Mouse (Mus musculus) embryonic facial prominence, embryonic 10.5 days (tissue): ENCODE measurements at regions not wholly inside any gene's neighbourhood (a gene's known extent, or its start where the extent isn't known, plus 50 kb on each side); places are given as distances from the start of the nearest gene placed in this dataset.

Experiments
- DNase-seq: peaks from one replicate; pipeline ENCODE4 v3.0.0-alpha.2; 2017; ENCODE audit warnings: low spot score
- H3K27ac ChIP-seq: fragments of 300-500 bp; sonication (generic); replicated peaks from 2 replicates; pipeline ENCODE4 v1.5.1; 2016; ENCODE audit warnings: mild to moderate bottlenecking
- H3K27me3 ChIP-seq: fragments of 300-500 bp; sonication (generic); replicated peaks from 2 replicates; pipeline ENCODE4 v1.6.1; 2016; ENCODE audit warnings: low read depth, mild to moderate bottlenecking; ENCODE audit not compliant: poor library complexity, severe bottlenecking
- H3K36me3 ChIP-seq: fragments of 300-500 bp; sonication (generic); replicated peaks from 2 replicates; pipeline ENCODE4 v1.6.1; 2016; ENCODE audit warnings: mild to moderate bottlenecking, moderate library complexity
- H3K4me1 ChIP-seq: fragments of 300-500 bp; sonication (generic); 2 replicates; pipeline ENCODE4 v1.6.1; 2016
- H3K4me3 ChIP-seq: fragments of 300-500 bp; sonication (generic); 2 replicates; pipeline ENCODE4 v1.5.1; 2016; ENCODE audit warnings: mild to moderate bottlenecking, moderate library complexity
- H3K9me3 ChIP-seq: fragments of 300-500 bp; sonication (generic); 2 replicates; pipeline ENCODE4 v1.6.1; 2016; ENCODE audit warnings: mild to moderate bottlenecking
- WGBS: fragments of 180-500 bp; shearing (Covaris S2); methylation state at CpG from one replicate; pipeline ENCODE4 v1.1.7; 2016; 5-methylcytosine and 5-hydroxymethylcytosine counted together

- no peak overlapping the region for H3K27ac ChIP-seq
- no peak overlapping the region for H3K4me3 ChIP-seq
- no peaks in the 10 kb centered on the region for H3K9me3 ChIP-seq
- WGBS, result 82% methylated on average over 3 of the region's 3 CpGs
- no peaks in the 10 kb centered on the region for H3K27me3 ChIP-seq
- H3K4me1 ChIP-seq, result no peaks in the 10 kb centered on the region
- H3K36me3 ChIP-seq, result no peaks in the 10 kb centered on the region
- no peak for DNase-seq
Measured at GRCm38 (mm10) chr8:96586129-96586528, 697.8 kb upstream of the Got2 start.

GRCm38 (mm10) chr8:96552512-96552911, 664.2 kb upstream of the Got2 start:
- Histone ChIP-seq H3K4me1 (no peaks in the 10 kb centered on the region), H3K27me3 (no peaks in the 10 kb centered on the region), H3K36me3 (no peaks in the 10 kb centered on the region), H3K27ac (no peak overlapping the region), H3K9me3 (no peaks in the 10 kb centered on the region), H3K4me3 (no peak overlapping the region)
- no peak for DNase-seq
- 85% methylated on average over 10 of the region's 10 CpGs for WGBS

GRCm38 (mm10) chr8:96550408-96550807, 662.1 kb upstream of the Got2 start:
- Histone ChIP-seq H3K9me3 (no peaks in the 10 kb centered on the region), H3K4me1 (no peaks in the 10 kb centered on the region), H3K27ac (no peak overlapping the region), H3K4me3 (no peak overlapping the region), H3K36me3 (no peaks in the 10 kb centered on the region), H3K27me3 (no peaks in the 10 kb centered on the region)
- 92% methylated on average over 2 of the region's 2 CpGs for WGBS
- no peak for DNase-seq

GRCm38 (mm10) chr8:96548663-96549062, 660.3 kb upstream of the Got2 start:
- Histone ChIP-seq H3K9me3 (no peaks in the 10 kb centered on the region), H3K4me3 (no peak overlapping the region), H3K27me3 (no peaks in the 10 kb centered on the region), H3K27ac (no peak overlapping the region), H3K4me1 (no peaks in the 10 kb centered on the region), H3K36me3 (no peaks in the 10 kb centered on the region)
- WGBS, result 87% methylated on average over 4 of the region's 4 CpGs
- no peak for DNase-seq

GRCm38 (mm10) chr8:96548187-96548586, 659.8 kb upstream of the Got2 start:
- Histone ChIP-seq H3K4me3 (no peak overlapping the region), H3K27me3 (no peaks in the 10 kb centered on the region), H3K9me3 (no peaks in the 10 kb centered on the region), H3K36me3 (no peaks in the 10 kb centered on the region), H3K4me1 (no peaks in the 10 kb centered on the region), H3K27ac (no peak overlapping the region)
- DNase-seq, result no peak

GRCm38 (mm10) chr8:96542215-96542614, 653.9 kb upstream of the Got2 start:
- Histone ChIP-seq H3K27me3 (no peaks in the 10 kb centered on the region), H3K9me3 (no peaks in the 10 kb centered on the region), H3K36me3 (no peaks in the 10 kb centered on the region), H3K4me3 (no peak overlapping the region), H3K4me1 (no peaks in the 10 kb centered on the region), H3K27ac (no peak overlapping the region)
- 98% methylated on average over 3 of the region's 3 CpGs for WGBS
- DNase-seq, result no peak

- no peaks in the 10 kb centered on the region for H3K4me1 ChIP-seq
- no peaks in the 10 kb centered on the region for H3K27me3 ChIP-seq
- H3K9me3 ChIP-seq, result no peaks in the 10 kb centered on the region
- no peak overlapping the region for H3K4me3 ChIP-seq
- WGBS, result 74% methylated on average over 6 of the region's 6 CpGs
- no peaks in the 10 kb centered on the region for H3K36me3 ChIP-seq
- DNase-seq, result no peak
- no peak overlapping the region for H3K27ac ChIP-seq
Measured at GRCm38 (mm10) chr8:96498854-96499253, 610.5 kb upstream of the Got2 start.

- H3K9me3 ChIP-seq, result no peaks in the 10 kb centered on the region
- H3K4me3 ChIP-seq, result no peak overlapping the region
- no peak overlapping the region for H3K27ac ChIP-seq
- H3K36me3 ChIP-seq, result no peaks in the 10 kb centered on the region
- no peak for DNase-seq
- WGBS, result 86% methylated on average over 3 of the region's 3 CpGs
- no peaks in the 10 kb centered on the region for H3K4me1 ChIP-seq
- no peaks in the 10 kb centered on the region for H3K27me3 ChIP-seq
Measured at GRCm38 (mm10) chr8:96495406-96495805, 607.1 kb upstream of the Got2 start.

GRCm38 (mm10) chr8:96489804-96490203, 601.5 kb upstream of the Got2 start:
- 70% methylated on average over 2 of the region's 2 CpGs for WGBS
- Histone ChIP-seq H3K4me1 (peaks cover 6% of the 10 kb centered on the region; the same call in 1 of the 2 replicates), H3K4me3 (no peak overlapping the region), H3K36me3 (no peaks in the 10 kb centered on the region), H3K27ac (no peak overlapping the region), H3K27me3 (no peaks in the 10 kb centered on the region), H3K9me3 (no peaks in the 10 kb centered on the region)
- DNase-seq, result no peak

- Histone ChIP-seq H3K27ac (no peak overlapping the region), H3K27me3 (no peaks in the 10 kb centered on the region), H3K36me3 (no peaks in the 10 kb centered on the region), H3K4me1 (peaks cover 6% of the 10 kb centered on the region; the same call in 1 of the 2 replicates), H3K4me3 (no peak overlapping the region), H3K9me3 (no peaks in the 10 kb centered on the region)
- DNase-seq, result no peak
- WGBS, result 47% methylated on average over 7 of the region's 7 CpGs
Measured at GRCm38 (mm10) chr8:96488741-96489453, 600.5 kb upstream of the Got2 start.

- 34% methylated on average over 6 of the region's 6 CpGs for WGBS
- Histone ChIP-seq H3K36me3 (no peaks in the 10 kb centered on the region), H3K27me3 (peaks cover 6% of the 10 kb centered on the region; the same call in 1 of the 2 replicates), H3K4me3 (peak overlapping the region; percentile 37; the same call in 1 of the 2 replicates), H3K4me1 (peaks cover 12% of the 10 kb centered on the region), H3K27ac (no peak overlapping the region), H3K9me3 (no peaks in the 10 kb centered on the region)
- no peak for DNase-seq
Measured at GRCm38 (mm10) chr8:96455915-96456314, 567.6 kb upstream of the Got2 start.

GRCm38 (mm10) chr8:96455336-96455735, 567.0 kb upstream of the Got2 start:
- H3K36me3 ChIP-seq, result no peaks in the 10 kb centered on the region
- H3K4me3 ChIP-seq, result peak overlapping the region; percentile 37
- WGBS, result 15% methylated on average over 9 of the region's 9 CpGs
- no peaks in the 10 kb centered on the region for H3K9me3 ChIP-seq
- DNase-seq, result peak; percentile 24
- H3K27ac ChIP-seq, result no peak overlapping the region
- H3K27me3 ChIP-seq, result peaks cover 6% of the 10 kb centered on the region; the same call in 1 of the 2 replicates
- H3K4me1 ChIP-seq, result peaks cover 12% of the 10 kb centered on the region

- Histone ChIP-seq H3K9me3 (no peaks in the 10 kb centered on the region), H3K4me3 (no peak overlapping the region), H3K4me1 (no peaks in the 10 kb centered on the region), H3K36me3 (no peaks in the 10 kb centered on the region), H3K27me3 (no peaks in the 10 kb centered on the region), H3K27ac (no peak overlapping the region)
- no peak for DNase-seq
- 40% methylated on average over 1 of the region's 1 CpGs for WGBS
Measured at GRCm38 (mm10) chr8:96429708-96430107, 541.4 kb upstream of the Got2 start.
